Mouse (Mus musculus): Measurements from ENCODE around the gene Macf1. TPM values are rescaled to one million over a fixed set of nuclear protein-coding genes. Genes with fewer than 3 reads are reported as not detected.
"Not testable (repeated sequence)": the region's sequence is repeated elsewhere in the genome, so short reads cannot be mapped to it uniquely, and the experiment has no call there.

Gene Macf1
- polyA plus RNA-seq, 1 experiment = 22.3 TPM

GRCm38 (mm10) chr4:123333151-123333550 is 351.0 kb downstream of the Macf1 start:
- no peak overlapping the region for H3K4me3 ChIP-seq (ENCODE audit: low read depth, low read length)
- WGBS = 98% methylated on average over 4 of the region's 4 CpGs
- H3K4me1 ChIP-seq (ENCODE audit: control insufficient read depth, insufficient read depth, insufficient read length, low read length) = no peaks in the 10 kb centered on the region
- no peaks in the 10 kb centered on the region for H3K27me3 ChIP-seq (ENCODE audit: control insufficient read depth, insufficient read depth, low read length)
- TF ChIP-seq POLR2A (IDR thresholded peaks at IDR 0.05; ENCODE audit: low read depth, low read length) = no peak
- TF ChIP-seq CTCF (IDR thresholded peaks at IDR 0.05; ENCODE audit: extremely low read depth, insufficient read length, insufficient replicate concordance, low read depth, low read length) = no peak
- no peak overlapping the region for H3K27ac ChIP-seq (ENCODE audit: insufficient read depth, low read depth, low read length)
- H3K36me3 ChIP-seq (ENCODE audit: control insufficient read depth, insufficient read depth, low read length) = no peaks in the 10 kb centered on the region

- H3K27ac ChIP-seq (ENCODE audit: insufficient read depth, low read depth, low read length); H3K4me1 ChIP-seq (ENCODE audit: control insufficient read depth, insufficient read depth, insufficient read length, low read length); H3K4me3 ChIP-seq (ENCODE audit: low read depth, low read length); H3K27me3 ChIP-seq (ENCODE audit: control insufficient read depth, insufficient read depth, low read length); H3K36me3 ChIP-seq (ENCODE audit: control insufficient read depth, insufficient read depth, low read length): not testable (repeated sequence)
- 71% methylated on average over 1 of the region's 1 CpGs for WGBS
These were observed 352.2 kb downstream of the Macf1 start for GRCm38 (mm10) chr4:123331961-123332360.

- no peaks in the 10 kb centered on the region for H3K36me3 ChIP-seq (ENCODE audit: control insufficient read depth, insufficient read depth, low read length)
- no peaks in the 10 kb centered on the region for H3K27me3 ChIP-seq (ENCODE audit: control insufficient read depth, insufficient read depth, low read length)
- WGBS = 69% methylated on average over 5 of the region's 5 CpGs
- no peak overlapping the region for H3K4me3 ChIP-seq (ENCODE audit: low read depth, low read length)
- no peak overlapping the region for H3K27ac ChIP-seq (ENCODE audit: insufficient read depth, low read depth, low read length)
- TF ChIP-seq CTCF (IDR thresholded peaks at IDR 0.05; ENCODE audit: extremely low read depth, insufficient read length, insufficient replicate concordance, low read depth, low read length) = no peak
- TF ChIP-seq POLR2A (IDR thresholded peaks at IDR 0.05; ENCODE audit: low read depth, low read length) = no peak
- H3K4me1 ChIP-seq (ENCODE audit: control insufficient read depth, insufficient read depth, insufficient read length, low read length) = no peaks in the 10 kb centered on the region
These were observed 352.8 kb downstream of the Macf1 start for GRCm38 (mm10) chr4:123331326-123331725.

- Histone ChIP-seq H3K36me3 (ENCODE audit: control insufficient read depth, insufficient read depth, low read length) (no peaks in the 10 kb centered on the region), H3K27me3 (ENCODE audit: control insufficient read depth, insufficient read depth, low read length) (no peaks in the 10 kb centered on the region), H3K27ac (ENCODE audit: insufficient read depth, low read depth, low read length) (no peak overlapping the region), H3K4me3 (ENCODE audit: low read depth, low read length) (no peak overlapping the region), H3K4me1 (ENCODE audit: control insufficient read depth, insufficient read depth, insufficient read length, low read length) (no peaks in the 10 kb centered on the region)
- TF ChIP-seq POLR2A (IDR thresholded peaks at IDR 0.05; ENCODE audit: low read depth, low read length) (no peak), CTCF (IDR thresholded peaks at IDR 0.05; ENCODE audit: extremely low read depth, insufficient read length, insufficient replicate concordance, low read depth, low read length) (no peak)
- 73% methylated on average over 6 of the region's 6 CpGs for WGBS
These were observed 355.2 kb downstream of the Macf1 start for GRCm38 (mm10) chr4:123328946-123329345.

GRCm38 (mm10) chr4:123327630-123328029 is 356.5 kb downstream of the Macf1 start:
- no peak for TF ChIP-seq CTCF (IDR thresholded peaks at IDR 0.05; ENCODE audit: extremely low read depth, insufficient read length, insufficient replicate concordance, low read depth, low read length)
- no peak for TF ChIP-seq POLR2A (IDR thresholded peaks at IDR 0.05; ENCODE audit: low read depth, low read length)
- Histone ChIP-seq H3K36me3 (ENCODE audit: control insufficient read depth, insufficient read depth, low read length) (no peaks in the 10 kb centered on the region), H3K4me3 (ENCODE audit: low read depth, low read length) (no peak overlapping the region), H3K27me3 (ENCODE audit: control insufficient read depth, insufficient read depth, low read length) (peaks cover 5% of the 10 kb centered on the region), H3K4me1 (ENCODE audit: control insufficient read depth, insufficient read depth, insufficient read length, low read length) (no peaks in the 10 kb centered on the region), H3K27ac (ENCODE audit: insufficient read depth, low read depth, low read length) (no peak overlapping the region)
- WGBS = 63% methylated on average over 3 of the region's 3 CpGs

GRCm38 (mm10) chr4:123326087-123326486 is 358.1 kb downstream of the Macf1 start:
- no peak for TF ChIP-seq CTCF (IDR thresholded peaks at IDR 0.05; ENCODE audit: extremely low read depth, insufficient read length, insufficient replicate concordance, low read depth, low read length)
- no peak for TF ChIP-seq POLR2A (IDR thresholded peaks at IDR 0.05; ENCODE audit: low read depth, low read length)
- H3K27ac ChIP-seq (ENCODE audit: insufficient read depth, low read depth, low read length) = no peak overlapping the region
- peaks cover 5% of the 10 kb centered on the region for H3K27me3 ChIP-seq (ENCODE audit: control insufficient read depth, insufficient read depth, low read length)
- H3K4me3 ChIP-seq (ENCODE audit: low read depth, low read length) = no peak overlapping the region
- WGBS = 46% methylated on average over 3 of the region's 3 CpGs
- no peaks in the 10 kb centered on the region for H3K36me3 ChIP-seq (ENCODE audit: control insufficient read depth, insufficient read depth, low read length)
- no peaks in the 10 kb centered on the region for H3K4me1 ChIP-seq (ENCODE audit: control insufficient read depth, insufficient read depth, insufficient read length, low read length)

- Histone ChIP-seq H3K4me3 (ENCODE audit: low read depth, low read length) (peak within 1 kb of the TSS; percentile 10), H3K27ac (ENCODE audit: insufficient read depth, low read depth, low read length) (no peak within 1 kb of the TSS), H3K36me3 (ENCODE audit: control insufficient read depth, insufficient read depth, low read length) (no peaks in the 10 kb centered on the region), H3K27me3 (ENCODE audit: control insufficient read depth, insufficient read depth, low read length) (peaks cover 5% of the 10 kb centered on the region), H3K4me1 (ENCODE audit: control insufficient read depth, insufficient read depth, insufficient read length, low read length) (no peaks in the 10 kb centered on the region)
- TF ChIP-seq CTCF (IDR thresholded peaks at IDR 0.05; ENCODE audit: extremely low read depth, insufficient read length, insufficient replicate concordance, low read depth, low read length) (no peak), POLR2A (IDR thresholded peaks at IDR 0.05; ENCODE audit: low read depth, low read length) (no peak)
- 12% methylated on average over 13 of the region's 13 CpGs for WGBS
These were observed 360.6 kb downstream of the Macf1 start, which contains the start of gene Oxct2a for GRCm38 (mm10) chr4:123323534-123323933. TSS of gene Oxct2a (minus strand) at chr4:123323634.

GRCm38 (mm10) chr4:123322910-123323309 is 361.2 kb downstream of the Macf1 start:
- H3K4me3 ChIP-seq (ENCODE audit: low read depth, low read length) = peak overlapping the region; percentile 2
- not testable (repeated sequence) for H3K27ac ChIP-seq (ENCODE audit: insufficient read depth, low read depth, low read length); H3K27me3 ChIP-seq (ENCODE audit: control insufficient read depth, insufficient read depth, low read length); H3K4me1 ChIP-seq (ENCODE audit: control insufficient read depth, insufficient read depth, insufficient read length, low read length); H3K36me3 ChIP-seq (ENCODE audit: control insufficient read depth, insufficient read depth, low read length)
- 18% methylated on average over 29 of the region's 38 CpGs for whole genome bisulfite sequencing
